8 mouse cellular contexts compared by ENCODE assay signal in genomic region chr8:120324555-120324954, GRCm38 (mm10).
DNase-seq lines count a peak whose midpoint lies in the region; ATAC-seq lines count a peak whose summit lies in the region.

No protein-coding gene starts in this region.

- no peaks in the 10 kb centered on the region for H3K27me3 ChIP-seq in forebrain, embryonic 13.5 days
- peaks cover 4% of the 10 kb centered on the region; the same call in 1 of the 2 replicates for H3K27me3 ChIP-seq in forebrain, embryonic 12.5 days
- peaks cover 21% of the 10 kb centered on the region for H3K27me3 ChIP-seq in midbrain, embryonic 12.5 days
- H3K27me3 ChIP-seq in midbrain, embryonic 15.5 days (replicated peaks): no peaks in the 10 kb centered on the region
- no peaks in the 10 kb centered on the region for H3K27me3 ChIP-seq in intestine, embryonic 15.5 days (replicated peaks)

- H3K9me3 ChIP-seq in forebrain, embryonic 13.5 days (replicated peaks): no peaks in the 10 kb centered on the region
- no peaks in the 10 kb centered on the region for H3K9me3 ChIP-seq in forebrain, embryonic 12.5 days
- no peaks in the 10 kb centered on the region for H3K9me3 ChIP-seq in midbrain, embryonic 12.5 days
- H3K9me3 ChIP-seq in midbrain, embryonic 15.5 days: no peaks in the 10 kb centered on the region
- no peaks in the 10 kb centered on the region for H3K9me3 ChIP-seq in intestine, embryonic 15.5 days

- WGBS in forebrain, embryonic 13.5 days: 61% methylated on average over 3 of the region's 3 CpGs
- WGBS in forebrain, embryonic 12.5 days: 51% methylated on average over 3 of the region's 3 CpGs
- WGBS in midbrain, embryonic 12.5 days: 52% methylated on average over 3 of the region's 3 CpGs
- WGBS in midbrain, embryonic 15.5 days: 49% methylated on average over 3 of the region's 3 CpGs
- WGBS in intestine, embryonic 15.5 days: 57% methylated on average over 3 of the region's 3 CpGs

- no peaks in the 10 kb centered on the region for H3K36me3 ChIP-seq in forebrain, embryonic 13.5 days (ENCODE audit: poor library complexity, severe bottlenecking)
- H3K36me3 ChIP-seq in forebrain, embryonic 12.5 days (replicated peaks): no peaks in the 10 kb centered on the region
- no peaks in the 10 kb centered on the region for H3K36me3 ChIP-seq in midbrain, embryonic 12.5 days
- H3K36me3 ChIP-seq in midbrain, embryonic 15.5 days (replicated peaks): no peaks in the 10 kb centered on the region
- no peaks in the 10 kb centered on the region for H3K36me3 ChIP-seq in intestine, embryonic 15.5 days

- H3K9ac ChIP-seq in forebrain, embryonic 13.5 days: no peak overlapping the region
- no peak overlapping the region for H3K9ac ChIP-seq in forebrain, embryonic 12.5 days
- H3K9ac ChIP-seq in midbrain, embryonic 12.5 days (replicated peaks): no peak overlapping the region
- H3K9ac ChIP-seq in midbrain, embryonic 15.5 days: no peak overlapping the region
- H3K9ac ChIP-seq in intestine, embryonic 15.5 days: no peak overlapping the region

- H3K4me3 ChIP-seq in forebrain, embryonic 13.5 days: no peak overlapping the region
- H3K4me3 ChIP-seq in forebrain, embryonic 12.5 days (replicated peaks): no peak overlapping the region
- no peak overlapping the region for H3K4me3 ChIP-seq in midbrain, embryonic 12.5 days
- H3K4me3 ChIP-seq in midbrain, embryonic 15.5 days: no peak overlapping the region
- no peak overlapping the region for H3K4me3 ChIP-seq in intestine, embryonic 15.5 days (replicated peaks)

- H3K4me2 ChIP-seq in forebrain, embryonic 13.5 days: no peak overlapping the region
- no peak overlapping the region for H3K4me2 ChIP-seq in forebrain, embryonic 12.5 days
- no peak overlapping the region for H3K4me2 ChIP-seq in midbrain, embryonic 12.5 days (replicated peaks)
- no peak overlapping the region for H3K4me2 ChIP-seq in midbrain, embryonic 15.5 days
- no peak overlapping the region for H3K4me2 ChIP-seq in intestine, embryonic 15.5 days (replicated peaks)

- DNase-seq in kidney, postnatal 10 days: peak; percentile 61

- ATAC-seq in forebrain, embryonic 13.5 days: no peak
- ATAC-seq in forebrain, embryonic 12.5 days (ENCODE audit: low FRiP score): no peak
- ATAC-seq in midbrain, embryonic 12.5 days (ENCODE audit: low FRiP score, low read depth): no peak
- ATAC-seq in midbrain, embryonic 15.5 days (replicated peaks): no peak
- peak; percentile 28; the same call in 1 of the 2 replicates for ATAC-seq in megakaryocyte, adult 5-6 weeks (ENCODE audit: poor library complexity, severe bottlenecking)
- ATAC-seq in megakaryocyte progenitor cell, adult 5-6 weeks (replicated peaks; ENCODE audit: poor library complexity): no peak
- ATAC-seq in intestine, embryonic 15.5 days: no peak

- H3K4me1 ChIP-seq in forebrain, embryonic 13.5 days: peaks cover 53% of the 10 kb centered on the region
- peaks cover 47% of the 10 kb centered on the region for H3K4me1 ChIP-seq in forebrain, embryonic 12.5 days
- peaks cover 52% of the 10 kb centered on the region for H3K4me1 ChIP-seq in midbrain, embryonic 12.5 days
- H3K4me1 ChIP-seq in midbrain, embryonic 15.5 days: peaks cover 24% of the 10 kb centered on the region
- peaks cover 37% of the 10 kb centered on the region for H3K4me1 ChIP-seq in intestine, embryonic 15.5 days (replicated peaks)

- peak overlapping the region; percentile 8; the same call in 1 of the 2 replicates for H3K27ac ChIP-seq in forebrain, embryonic 13.5 days
- H3K27ac ChIP-seq in forebrain, embryonic 12.5 days: no peak overlapping the region
- H3K27ac ChIP-seq in midbrain, embryonic 12.5 days (replicated peaks): peak overlapping the region; percentile 39
- no peak overlapping the region for H3K27ac ChIP-seq in midbrain, embryonic 15.5 days
- no peak overlapping the region for H3K27ac ChIP-seq in intestine, embryonic 15.5 days

Comparison
In these comparisons a context has a peak if more than half of its experiments do, and no peak if none do; other contexts are left out.
1. H3K27ac ChIP-seq: peak in forebrain, embryonic 13.5 days (single experiment) and midbrain, embryonic 12.5 days (single experiment); none in forebrain, embryonic 12.5 days (single experiment), midbrain, embryonic 15.5 days (single experiment) and intestine, embryonic 15.5 days (single experiment).